Mouse (Mus musculus) megakaryocyte, embryonic 14.5 days (primary cell): Measurements from ENCODE around the gene Gata2.

Experiments
- FLI1 ChIP-seq: IDR thresholded peaks from 2 replicates; pipeline ENCODE4 v1.6.1; 2012; ENCODE audit warnings: low read length, inconsistent platforms, mixed read lengths
- GATA1 ChIP-seq: IDR thresholded peaks from 3 replicates; pipeline ENCODE4 v1.6.1; 2012; ENCODE audit warnings: mixed read lengths, low read length, inconsistent platforms, borderline replicate concordance

- TF ChIP-seq GATA1 (no peak), FLI1 (no peak)
Observed at GRCm38 (mm10) chr6:88196054-88196732, 2.5 kb downstream of the Gata2 start.
